In the genomic region with DNA sequence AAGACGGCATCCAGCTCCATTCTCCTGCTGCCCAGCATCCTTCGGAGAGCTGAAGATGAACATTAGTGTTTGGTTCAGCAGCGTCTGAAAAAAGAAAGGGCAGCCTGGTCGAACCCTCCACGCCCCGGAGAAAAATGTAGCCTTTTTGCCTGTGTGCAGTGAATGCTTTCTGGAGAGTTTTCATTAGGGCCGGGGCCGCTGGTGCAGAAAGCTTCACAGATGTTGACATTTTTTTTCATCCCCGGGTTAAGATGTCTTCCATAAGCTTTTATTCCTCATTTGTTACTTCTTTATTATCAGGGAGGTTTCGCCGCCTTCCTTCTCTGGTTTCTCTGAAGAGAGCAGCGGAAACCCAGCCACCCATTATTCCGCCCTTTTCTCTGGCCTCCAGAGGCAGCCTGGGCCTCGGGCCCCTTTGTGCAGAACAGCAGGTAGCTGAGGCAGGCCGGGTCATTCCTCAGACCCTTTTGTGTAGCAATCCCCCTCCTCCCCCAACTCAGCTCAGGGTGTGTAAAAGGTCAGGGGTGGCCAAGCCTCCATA, we compare ENCODE assay signal across 15 mouse cellular contexts.
DNase-seq lines count a peak whose midpoint lies in the region; ATAC-seq and TF ChIP-seq lines count a peak whose summit lies in the region.
"Had no signal": no experiment of that assay in that cellular context is flagged by ENCODE, and none has a peak within 500 bp of the region (broad histone marks: within the 10 kb centered on the region; RNA-seq: fewer than 3 reads in every experiment).

No protein-coding gene starts in this region.

- H3K27ac ChIP-seq in hindbrain, embryonic 13.5 days = no peak overlapping the region
- H3K27ac ChIP-seq in midbrain, embryonic 16.5 days (ENCODE audit: low read length) = no peak overlapping the region
- no peak overlapping the region for H3K27ac ChIP-seq in gastrocnemius, adult 2 months

- peak overlapping the region; percentile 28 for H3K4me2 ChIP-seq in hindbrain, embryonic 13.5 days
- H3K4me2 ChIP-seq in midbrain, embryonic 16.5 days (ENCODE audit: low read length) = 0 out of 2 replicates have a peak overlapping the region, but pooled peaks have one; percentile 1

- H3K9ac ChIP-seq in hindbrain, embryonic 13.5 days = peak overlapping the region; percentile 39; the same call in 1 of the 2 replicates
- H3K9ac ChIP-seq in midbrain, embryonic 16.5 days (ENCODE audit: low read depth, low read length) = no peak overlapping the region

- DNase-seq in R1 (ENCODE audit: low read depth, low spot score) = peak; percentile 94
- peak; percentile 78 for DNase-seq in embryo, embryonic 9.5 days (ENCODE audit: extremely low spot score)
- DNase-seq in gastrocnemius, postnatal 25 days = no peak
- DNase-seq in urinary bladder, postnatal 4 days (ENCODE audit: low spot score in 2 of 2) = no peak
- no peak for DNase-seq in heart, postnatal 36 days
- DNase-seq in gastrocnemius, adult 2 months = no peak
- DNase-seq: heart, postnatal 4 days; kidney, postnatal 36 days; liver; lung, postnatal 14 days; spleen, adult 18-20 months; thymus, postnatal 36 days had no signal

- H3K36me3 ChIP-seq in hindbrain, embryonic 13.5 days = no peaks in the 10 kb centered on the region
- no peaks in the 10 kb centered on the region for H3K36me3 ChIP-seq in midbrain, embryonic 16.5 days (ENCODE audit: control insufficient read depth, insufficient read depth, low read length)
- H3K36me3 ChIP-seq: G1E had no signal

- peaks cover 12% of the 10 kb centered on the region for H3K4me1 ChIP-seq in hindbrain, embryonic 13.5 days (replicated peaks)
- H3K4me1 ChIP-seq in midbrain, embryonic 16.5 days (ENCODE audit: control insufficient read depth, insufficient read depth, low read length) = peaks cover 8% of the 10 kb centered on the region; the same call in 1 of the 2 replicates

- TF ChIP-seq CTCF in gastrocnemius, adult 2 months (IDR thresholded peaks at IDR 0.05) = no peak

- ATAC-seq in hindbrain, embryonic 13.5 days (ENCODE audit: low FRiP score) = no peak
- no peak for ATAC-seq in midbrain, embryonic 16.5 days

- peaks cover 4% of the 10 kb centered on the region; the same call in 1 of the 2 replicates for H3K9me3 ChIP-seq in hindbrain, embryonic 13.5 days
- no peaks in the 10 kb centered on the region for H3K9me3 ChIP-seq in midbrain, embryonic 16.5 days (replicated peaks; ENCODE audit: control insufficient read depth, low read length, poor library complexity, severe bottlenecking)

- H3K27me3 ChIP-seq in hindbrain, embryonic 13.5 days = peaks cover 49% of the 10 kb centered on the region
- peaks cover 3% of the 10 kb centered on the region for H3K27me3 ChIP-seq in midbrain, embryonic 16.5 days (ENCODE audit: control insufficient read depth, insufficient read depth, low read depth, low read length)

- WGBS in hindbrain, embryonic 13.5 days = 6% methylated on average over 15 of the region's 15 CpGs
- WGBS in midbrain, embryonic 16.5 days = 8% methylated on average over 15 of the region's 15 CpGs

- intact Hi-C loops in heart, postnatal 36 days (cut with DNase I) = no loop called here
- intact Hi-C loops in gastrocnemius, adult 2 months (cut with DNase I) = no loop called here

- no peak overlapping the region for H3K4me3 ChIP-seq in hindbrain, embryonic 13.5 days
- H3K4me3 ChIP-seq in midbrain, embryonic 16.5 days (ENCODE audit: low read depth, low read length) = no peak overlapping the region
- no peak overlapping the region for H3K4me3 ChIP-seq in gastrocnemius, adult 2 months

Comparison
In these comparisons a context has a peak if more than half of its experiments do, and no peak if none do; other contexts are left out.
1. DNase-seq: peak in R1 (single experiment) and embryo, embryonic 9.5 days (single experiment); none in gastrocnemius, postnatal 25 days (single experiment), urinary bladder, postnatal 4 days (0 of 2), heart, postnatal 36 days (0 of 2) and gastrocnemius, adult 2 months (single experiment).